Mouse (Mus musculus): ENCODE results near the gene Myct1.

The Myct1 gene

GRCm38 (mm10) chr10:5593464-5593863 is at the start of gene Myct1:
Myct1 (plus strand) TSS chr10:5593775.
- no peak for DNase-seq (ENCODE audit: low spot score)

GRCm38 (mm10) chr10:5546428-5546827 is 47.1 kb upstream of the Myct1 start:
- DNase-seq (ENCODE audit: low spot score) = no peak

GRCm38 (mm10) chr10:5547769-5548168 is 45.8 kb upstream of the Myct1 start:
- DNase-seq (ENCODE audit: low spot score) = no peak

- no peak for DNase-seq (ENCODE audit: low spot score)
Measured at GRCm38 (mm10) chr10:5548651-5549050, 44.9 kb upstream of the Myct1 start.

- DNase-seq (ENCODE audit: low spot score) = no peak
Measured at GRCm38 (mm10) chr10:5549871-5550167, 43.8 kb upstream of the Myct1 start.

- DNase-seq (ENCODE audit: low spot score) = peak; percentile 11
Measured at GRCm38 (mm10) chr10:5550168-5551021, 43.2 kb upstream of the Myct1 start.

GRCm38 (mm10) chr10:5551382-5551781 is 42.2 kb upstream of the Myct1 start, which contains the start of gene Syne1:
Syne1 (minus strand) TSS chr10:5551482.
- DNase-seq (ENCODE audit: low spot score) = no peak

- peak; percentile 2 for DNase-seq (ENCODE audit: low spot score)
Measured at GRCm38 (mm10) chr10:5554941-5555340, 38.6 kb upstream of the Myct1 start.

GRCm38 (mm10) chr10:5558808-5559207 is 34.8 kb upstream of the Myct1 start:
- no peak for DNase-seq (ENCODE audit: low spot score)

GRCm38 (mm10) chr10:5560526-5560925 is 33.0 kb upstream of the Myct1 start:
- no peak for DNase-seq (ENCODE audit: low spot score)

- DNase-seq (ENCODE audit: low spot score) = no peak
Measured at GRCm38 (mm10) chr10:5561706-5562105, 31.9 kb upstream of the Myct1 start.

- DNase-seq (ENCODE audit: low spot score) = no peak
Measured at GRCm38 (mm10) chr10:5568991-5569390, 24.6 kb upstream of the Myct1 start.

GRCm38 (mm10) chr10:5570059-5570458 is 23.5 kb upstream of the Myct1 start:
- DNase-seq (ENCODE audit: low spot score) = no peak

- no peak for DNase-seq (ENCODE audit: low spot score)
Measured at GRCm38 (mm10) chr10:5571332-5571731, 22.2 kb upstream of the Myct1 start.

- no peak for DNase-seq (ENCODE audit: low spot score)
Measured at GRCm38 (mm10) chr10:5573328-5573727, 20.2 kb upstream of the Myct1 start.

GRCm38 (mm10) chr10:5591061-5591460 is 2.5 kb upstream of the Myct1 start:
- no peak for DNase-seq (ENCODE audit: low spot score)

GRCm38 (mm10) chr10:5591996-5592395 is 1.6 kb upstream of the Myct1 start:
- no peak for DNase-seq (ENCODE audit: low spot score)

GRCm38 (mm10) chr10:5594457-5594856 is 882 bp downstream of the Myct1 start:
- DNase-seq (ENCODE audit: low spot score) = no peak

GRCm38 (mm10) chr10:5596559-5596958 is 3.0 kb downstream of the Myct1 start:
- no peak for DNase-seq (ENCODE audit: low spot score)

GRCm38 (mm10) chr10:5600123-5600522 is 6.5 kb downstream of the Myct1 start:
- DNase-seq (ENCODE audit: low spot score) = peak; percentile 70

- DNase-seq (ENCODE audit: low spot score) = no peak
Measured at GRCm38 (mm10) chr10:5603512-5603911, 9.9 kb downstream of the Myct1 start.

GRCm38 (mm10) chr10:5604371-5604770 is 10.8 kb downstream of the Myct1 start:
- no peak for DNase-seq (ENCODE audit: low spot score)

GRCm38 (mm10) chr10:5608874-5609273 is 15.3 kb downstream of the Myct1 start:
- DNase-seq (ENCODE audit: low spot score) = no peak

Measured in ovary, postnatal 14 days (tissue).